Mouse (Mus musculus): ENCODE results near the gene Barhl1. TPM values are rescaled to one million over a fixed set of nuclear protein-coding genes. Genes with fewer than 3 reads are reported as not detected.
A peak's percentile ranks its signal among the peaks of the same experiment; 100 is the strongest.

Gene Barhl1
- polyA plus RNA-seq, 1 experiment from 2014 or later: not detected

- Histone ChIP-seq H3K9ac (ENCODE audit: low read length) (no peak overlapping the region), H3K9me3 (replicated peaks; ENCODE audit: control insufficient read depth, low read length) (no peaks in the 10 kb centered on the region), H3K4me1 (ENCODE audit: control insufficient read depth, insufficient read depth, low read length) (peaks cover 10% of the 10 kb centered on the region), H3K4me3 (replicated peaks; ENCODE audit: low read length) (peak overlapping the region; percentile 15), H3K27ac (ENCODE audit: low read length) (no peak overlapping the region), H3K4me2 (ENCODE audit: low read depth, low read length) (peak overlapping the region; percentile 30), H3K27me3 (ENCODE audit: control insufficient read depth, insufficient read depth, low read length) (peaks cover 70% of the 10 kb centered on the region), H3K36me3 (ENCODE audit: control insufficient read depth, insufficient read depth, low read length) (no peaks in the 10 kb centered on the region)
- WGBS: 2% methylated on average over 39 of the region's 39 CpGs
- peak; percentile 7; the same call in 1 of the 2 replicates for ATAC-seq (ENCODE audit: insufficient read depth, low FRiP score)
These were observed 7.9 kb downstream of the Barhl1 start for GRCm38 (mm10) chr2:28908389-28909153.

- H3K4me3 ChIP-seq (replicated peaks; ENCODE audit: low read length): peak overlapping the region; percentile 15; the same call in 1 of the 2 replicates
- 11% methylated on average over 10 of the region's 10 CpGs for WGBS
- no peak for ATAC-seq (ENCODE audit: insufficient read depth, low FRiP score)
- no peaks in the 10 kb centered on the region for H3K9me3 ChIP-seq (replicated peaks; ENCODE audit: control insufficient read depth, low read length)
- H3K27ac ChIP-seq (ENCODE audit: low read length): no peak overlapping the region
- H3K4me1 ChIP-seq (ENCODE audit: control insufficient read depth, insufficient read depth, low read length): peaks cover 10% of the 10 kb centered on the region
- H3K4me2 ChIP-seq (ENCODE audit: low read depth, low read length): peak overlapping the region; percentile 30; the same call in 1 of the 2 replicates
- H3K27me3 ChIP-seq (ENCODE audit: control insufficient read depth, insufficient read depth, low read length): peaks cover 64% of the 10 kb centered on the region
- H3K9ac ChIP-seq (ENCODE audit: low read length): no peak overlapping the region
- H3K36me3 ChIP-seq (ENCODE audit: control insufficient read depth, insufficient read depth, low read length): no peaks in the 10 kb centered on the region
These were observed 8.6 kb downstream of the Barhl1 start for GRCm38 (mm10) chr2:28907691-28908388.

- Histone ChIP-seq H3K9ac (ENCODE audit: low read length) (no peak overlapping the region), H3K27me3 (ENCODE audit: control insufficient read depth, insufficient read depth, low read length) (peaks cover 42% of the 10 kb centered on the region), H3K36me3 (ENCODE audit: control insufficient read depth, insufficient read depth, low read length) (no peaks in the 10 kb centered on the region), H3K9me3 (replicated peaks; ENCODE audit: control insufficient read depth, low read length) (no peaks in the 10 kb centered on the region), H3K4me1 (ENCODE audit: control insufficient read depth, insufficient read depth, low read length) (peaks cover 10% of the 10 kb centered on the region), H3K4me2 (ENCODE audit: low read depth, low read length) (no peak overlapping the region), H3K4me3 (replicated peaks; ENCODE audit: low read length) (no peak overlapping the region), H3K27ac (ENCODE audit: low read length) (no peak overlapping the region)
- WGBS: 69% methylated on average over 4 of the region's 4 CpGs
- ATAC-seq (ENCODE audit: insufficient read depth, low FRiP score): no peak
These were observed 10.9 kb downstream of the Barhl1 start for GRCm38 (mm10) chr2:28905561-28905960.

- no peak for ATAC-seq (ENCODE audit: insufficient read depth, low FRiP score)
- Histone ChIP-seq H3K36me3 (ENCODE audit: control insufficient read depth, insufficient read depth, low read length) (no peaks in the 10 kb centered on the region), H3K4me2 (ENCODE audit: low read depth, low read length) (no peak overlapping the region), H3K4me3 (replicated peaks; ENCODE audit: low read length) (no peak overlapping the region), H3K9me3 (replicated peaks; ENCODE audit: control insufficient read depth, low read length) (no peaks in the 10 kb centered on the region), H3K4me1 (ENCODE audit: control insufficient read depth, insufficient read depth, low read length) (peaks cover 10% of the 10 kb centered on the region), H3K27me3 (ENCODE audit: control insufficient read depth, insufficient read depth, low read length) (peaks cover 34% of the 10 kb centered on the region), H3K9ac (ENCODE audit: low read length) (no peak overlapping the region), H3K27ac (ENCODE audit: low read length) (no peak overlapping the region)
- WGBS: 78% methylated on average over 9 of the region's 9 CpGs
These were observed 11.7 kb downstream of the Barhl1 start for GRCm38 (mm10) chr2:28904786-28905185.

- no peak overlapping the region for H3K4me2 ChIP-seq (ENCODE audit: low read depth, low read length)
- no peak for ATAC-seq (ENCODE audit: insufficient read depth, low FRiP score)
- no peak overlapping the region for H3K27ac ChIP-seq (ENCODE audit: low read length)
- H3K4me3 ChIP-seq (replicated peaks; ENCODE audit: low read length): no peak overlapping the region
- H3K4me1 ChIP-seq (ENCODE audit: control insufficient read depth, insufficient read depth, low read length): peaks cover 7% of the 10 kb centered on the region
- H3K9me3 ChIP-seq (replicated peaks; ENCODE audit: control insufficient read depth, low read length): no peaks in the 10 kb centered on the region
- WGBS: 91% methylated on average over 5 of the region's 5 CpGs
- no peak overlapping the region for H3K9ac ChIP-seq (ENCODE audit: low read length)
- no peaks in the 10 kb centered on the region for H3K36me3 ChIP-seq (ENCODE audit: control insufficient read depth, insufficient read depth, low read length)
- peaks cover 25% of the 10 kb centered on the region for H3K27me3 ChIP-seq (ENCODE audit: control insufficient read depth, insufficient read depth, low read length)
These were observed 12.6 kb downstream of the Barhl1 start for GRCm38 (mm10) chr2:28903871-28904270.

GRCm38 (mm10) chr2:28902291-28902690 is 14.2 kb downstream of the Barhl1 start:
- 91% methylated on average over 8 of the region's 8 CpGs for WGBS
- Histone ChIP-seq H3K4me3 (replicated peaks; ENCODE audit: low read length) (no peak overlapping the region), H3K27ac (ENCODE audit: low read length) (no peak overlapping the region), H3K36me3 (ENCODE audit: control insufficient read depth, insufficient read depth, low read length) (no peaks in the 10 kb centered on the region), H3K4me1 (ENCODE audit: control insufficient read depth, insufficient read depth, low read length) (no peaks in the 10 kb centered on the region), H3K9me3 (replicated peaks; ENCODE audit: control insufficient read depth, low read length) (no peaks in the 10 kb centered on the region), H3K9ac (ENCODE audit: low read length) (no peak overlapping the region), H3K4me2 (ENCODE audit: low read depth, low read length) (no peak overlapping the region), H3K27me3 (ENCODE audit: control insufficient read depth, insufficient read depth, low read length) (peaks cover 9% of the 10 kb centered on the region)
- ATAC-seq (ENCODE audit: insufficient read depth, low FRiP score): no peak

- Histone ChIP-seq H3K9ac (ENCODE audit: low read length) (no peak overlapping the region), H3K27me3 (ENCODE audit: control insufficient read depth, insufficient read depth, low read length) (no peaks in the 10 kb centered on the region), H3K36me3 (ENCODE audit: control insufficient read depth, insufficient read depth, low read length) (no peaks in the 10 kb centered on the region), H3K27ac (ENCODE audit: low read length) (no peak overlapping the region), H3K4me1 (ENCODE audit: control insufficient read depth, insufficient read depth, low read length) (no peaks in the 10 kb centered on the region), H3K4me3 (replicated peaks; ENCODE audit: low read length) (no peak overlapping the region), H3K4me2 (ENCODE audit: low read depth, low read length) (no peak overlapping the region), H3K9me3 (replicated peaks; ENCODE audit: control insufficient read depth, low read length) (no peaks in the 10 kb centered on the region)
- 72% methylated on average over 4 of the region's 4 CpGs for WGBS
- ATAC-seq (ENCODE audit: insufficient read depth, low FRiP score): no peak
These were observed 19.0 kb downstream of the Barhl1 start for GRCm38 (mm10) chr2:28897340-28897899.

- Histone ChIP-seq H3K27ac (ENCODE audit: low read length) (no peak overlapping the region), H3K4me2 (ENCODE audit: low read depth, low read length) (no peak overlapping the region), H3K9ac (ENCODE audit: low read length) (no peak overlapping the region), H3K4me3 (replicated peaks; ENCODE audit: low read length) (no peak overlapping the region), H3K4me1 (ENCODE audit: control insufficient read depth, insufficient read depth, low read length) (no peaks in the 10 kb centered on the region), H3K36me3 (ENCODE audit: control insufficient read depth, insufficient read depth, low read length) (no peaks in the 10 kb centered on the region), H3K27me3 (ENCODE audit: control insufficient read depth, insufficient read depth, low read length) (no peaks in the 10 kb centered on the region), H3K9me3 (replicated peaks; ENCODE audit: control insufficient read depth, low read length) (no peaks in the 10 kb centered on the region)
- WGBS: 84% methylated on average over 7 of the region's 7 CpGs
- ATAC-seq (ENCODE audit: insufficient read depth, low FRiP score): no peak
These were observed 20.6 kb downstream of the Barhl1 start for GRCm38 (mm10) chr2:28895876-28896275.

- Histone ChIP-seq H3K27me3 (ENCODE audit: control insufficient read depth, insufficient read depth, low read length) (no peaks in the 10 kb centered on the region), H3K4me2 (ENCODE audit: low read depth, low read length) (no peak overlapping the region), H3K36me3 (ENCODE audit: control insufficient read depth, insufficient read depth, low read length) (no peaks in the 10 kb centered on the region), H3K4me3 (replicated peaks; ENCODE audit: low read length) (no peak overlapping the region), H3K4me1 (ENCODE audit: control insufficient read depth, insufficient read depth, low read length) (no peaks in the 10 kb centered on the region), H3K9ac (ENCODE audit: low read length) (no peak overlapping the region), H3K27ac (ENCODE audit: low read length) (no peak overlapping the region), H3K9me3 (replicated peaks; ENCODE audit: control insufficient read depth, low read length) (no peaks in the 10 kb centered on the region)
- no peak for ATAC-seq (ENCODE audit: insufficient read depth, low FRiP score)
- 70% methylated on average over 6 of the region's 6 CpGs for WGBS
These were observed 22.9 kb downstream of the Barhl1 start for GRCm38 (mm10) chr2:28893526-28893925.

All from stomach, embryonic 16.5 days (tissue).